Mouse (Mus musculus): Measurements from ENCODE around the gene Kalrn.

Kalrn gene

GRCm38 (mm10) chr16:34260971-34261924 is 312.1 kb downstream of the Kalrn start:
- DNase-seq (ENCODE audit: low spot score), result no peak

- no peak for DNase-seq (ENCODE audit: low spot score)
Measured at GRCm38 (mm10) chr16:34254646-34255022, 318.7 kb downstream of the Kalrn start.

- no peak for DNase-seq (ENCODE audit: low spot score)
Measured at GRCm38 (mm10) chr16:34254002-34254645, 319.2 kb downstream of the Kalrn start.

- DNase-seq (ENCODE audit: low spot score), result no peak
Measured at GRCm38 (mm10) chr16:34252670-34253069, 320.7 kb downstream of the Kalrn start.

GRCm38 (mm10) chr16:34248256-34248655 is 325.1 kb downstream of the Kalrn start:
- DNase-seq (ENCODE audit: low spot score), result no peak

GRCm38 (mm10) chr16:34241936-34242729 is 331.2 kb downstream of the Kalrn start:
- DNase-seq (ENCODE audit: low spot score), result no peak

- DNase-seq (ENCODE audit: low spot score), result no peak
Measured at GRCm38 (mm10) chr16:34239618-34240017, 333.7 kb downstream of the Kalrn start.

- no peak for DNase-seq (ENCODE audit: low spot score)
Measured at GRCm38 (mm10) chr16:34236898-34237611, 336.3 kb downstream of the Kalrn start.

- no peak for DNase-seq (ENCODE audit: low spot score)
Measured at GRCm38 (mm10) chr16:34235086-34235485, 338.2 kb downstream of the Kalrn start.

GRCm38 (mm10) chr16:34231952-34232351 is 341.4 kb downstream of the Kalrn start:
- DNase-seq (ENCODE audit: low spot score), result no peak

- no peak for DNase-seq (ENCODE audit: low spot score)
Measured at GRCm38 (mm10) chr16:34231146-34231545, 342.2 kb downstream of the Kalrn start.

GRCm38 (mm10) chr16:34229350-34229749 is 344.0 kb downstream of the Kalrn start:
- DNase-seq (ENCODE audit: low spot score), result no peak

GRCm38 (mm10) chr16:34228661-34229060 is 344.7 kb downstream of the Kalrn start:
- DNase-seq (ENCODE audit: low spot score), result no peak

- DNase-seq (ENCODE audit: low spot score), result no peak
Measured at GRCm38 (mm10) chr16:34212160-34212559, 361.2 kb downstream of the Kalrn start.

GRCm38 (mm10) chr16:34211243-34211642 is 362.1 kb downstream of the Kalrn start:
- DNase-seq (ENCODE audit: low spot score), result no peak

GRCm38 (mm10) chr16:34208748-34209147 is 364.6 kb downstream of the Kalrn start:
- no peak for DNase-seq (ENCODE audit: low spot score)

GRCm38 (mm10) chr16:34207972-34208371 is 365.4 kb downstream of the Kalrn start:
- no peak for DNase-seq (ENCODE audit: low spot score)

GRCm38 (mm10) chr16:34204527-34205139 is 368.7 kb downstream of the Kalrn start:
- no peak for DNase-seq (ENCODE audit: low spot score)

GRCm38 (mm10) chr16:34199543-34199942 is 373.8 kb downstream of the Kalrn start:
- no peak for DNase-seq (ENCODE audit: low spot score)

- peak; percentile 20 for DNase-seq (ENCODE audit: low spot score)
Measured at GRCm38 (mm10) chr16:34192959-34193842, 380.1 kb downstream of the Kalrn start.

All from ovary, postnatal 36 days (tissue).